Mouse (Mus musculus): Measurements from ENCODE around the gene Akap3. TPM values are rescaled to one million over a fixed set of nuclear protein-coding genes. Genes with fewer than 3 reads are reported as not detected.
A peak's percentile ranks its signal among the peaks of the same experiment; 100 is the strongest.

The Akap3 gene
- polyA plus RNA-seq, 2 experiments, result 0.05 TPM; not detected in 1

DNA sequence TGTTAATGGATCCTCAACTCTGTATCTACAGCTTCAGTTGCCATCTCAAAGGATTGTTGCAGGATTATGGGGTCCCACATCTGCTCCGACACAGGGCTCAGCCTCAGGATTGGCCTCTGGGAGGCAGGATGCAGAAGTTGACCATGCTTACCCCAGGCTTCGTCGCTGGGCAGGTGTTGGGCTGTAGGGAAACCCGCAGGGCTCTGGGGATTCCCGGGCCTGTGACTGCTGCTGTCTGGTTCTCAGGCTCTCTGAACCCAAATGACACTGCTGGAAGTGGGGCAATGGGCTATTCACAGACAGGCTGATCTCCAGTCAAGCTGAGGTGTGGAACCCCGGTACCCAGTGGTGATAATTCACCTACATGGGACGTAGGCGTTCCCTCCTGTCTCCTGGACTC, 36.6 kb upstream of the Akap3 start:
- no peak overlapping the region for H3K9ac ChIP-seq (ENCODE audit: low read depth, low read length, severe bottlenecking)
- peaks cover 25% of the 10 kb centered on the region for H3K36me3 ChIP-seq (ENCODE audit: control insufficient read depth, insufficient read depth, low read length)
- WGBS, result 79% methylated on average over 8 of the region's 8 CpGs
- no peak overlapping the region for H3K4me3 ChIP-seq (replicated peaks; ENCODE audit: low read length)
- H3K4me2 ChIP-seq (replicated peaks; ENCODE audit: low read depth, low read length, severe bottlenecking), result no peak overlapping the region
- no peak for DNase-seq (ENCODE audit: low spot score)
- no peaks in the 10 kb centered on the region for H3K27me3 ChIP-seq (ENCODE audit: control insufficient read depth, insufficient read depth, low read length)
- TF ChIP-seq POLR2A (IDR thresholded peaks at IDR 0.05; ENCODE audit: borderline replicate concordance, extremely low read depth, insufficient read depth, insufficient read length), result no peak
- no peak overlapping the region for H3K27ac ChIP-seq (replicated peaks; ENCODE audit: low read depth, low read length)
- no peaks in the 10 kb centered on the region for H3K9me3 ChIP-seq (ENCODE audit: control insufficient read depth, low read length)
- no peaks in the 10 kb centered on the region for H3K4me1 ChIP-seq (ENCODE audit: control insufficient read depth, insufficient read depth, low read length)
- ATAC-seq (ENCODE audit: low FRiP score, low read depth), result no peak

DNA sequence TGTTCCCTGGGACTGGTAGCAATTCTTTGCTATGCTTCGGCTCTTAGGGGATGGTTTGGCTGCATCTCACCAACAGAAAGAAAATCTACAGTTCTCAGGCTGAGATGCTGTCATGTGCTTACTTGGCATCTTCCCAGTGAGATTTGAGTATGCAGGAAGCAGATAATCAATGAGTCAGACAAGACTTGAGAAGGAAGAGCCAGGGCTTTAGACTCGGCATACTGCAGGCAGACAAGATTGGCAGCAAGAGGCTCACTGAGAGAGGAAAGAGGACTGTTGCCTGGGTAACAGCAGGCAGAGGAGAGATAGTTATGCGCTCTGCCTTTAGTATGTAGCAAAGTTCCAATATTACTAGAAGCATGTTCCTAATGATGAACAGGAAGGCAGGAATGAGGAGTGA, 29.8 kb upstream of the Akap3 start:
- Histone ChIP-seq H3K36me3 (ENCODE audit: control insufficient read depth, insufficient read depth, low read length) (peaks cover 90% of the 10 kb centered on the region), H3K4me3 (replicated peaks; ENCODE audit: low read length) (no peak overlapping the region), H3K27ac (replicated peaks; ENCODE audit: low read depth, low read length) (no peak overlapping the region), H3K4me1 (ENCODE audit: control insufficient read depth, insufficient read depth, low read length) (no peaks in the 10 kb centered on the region), H3K4me2 (replicated peaks; ENCODE audit: low read depth, low read length, severe bottlenecking) (no peak overlapping the region), H3K9ac (ENCODE audit: low read depth, low read length, severe bottlenecking) (no peak overlapping the region), H3K27me3 (ENCODE audit: control insufficient read depth, insufficient read depth, low read length) (no peaks in the 10 kb centered on the region), H3K9me3 (ENCODE audit: control insufficient read depth, low read length) (no peaks in the 10 kb centered on the region)
- DNase-seq (ENCODE audit: low spot score), result no peak
- no peak for TF ChIP-seq POLR2A (IDR thresholded peaks at IDR 0.05; ENCODE audit: borderline replicate concordance, extremely low read depth, insufficient read depth, insufficient read length)
- WGBS, result 85% methylated on average over 3 of the region's 3 CpGs
- ATAC-seq (ENCODE audit: low FRiP score, low read depth), result no peak

DNA sequence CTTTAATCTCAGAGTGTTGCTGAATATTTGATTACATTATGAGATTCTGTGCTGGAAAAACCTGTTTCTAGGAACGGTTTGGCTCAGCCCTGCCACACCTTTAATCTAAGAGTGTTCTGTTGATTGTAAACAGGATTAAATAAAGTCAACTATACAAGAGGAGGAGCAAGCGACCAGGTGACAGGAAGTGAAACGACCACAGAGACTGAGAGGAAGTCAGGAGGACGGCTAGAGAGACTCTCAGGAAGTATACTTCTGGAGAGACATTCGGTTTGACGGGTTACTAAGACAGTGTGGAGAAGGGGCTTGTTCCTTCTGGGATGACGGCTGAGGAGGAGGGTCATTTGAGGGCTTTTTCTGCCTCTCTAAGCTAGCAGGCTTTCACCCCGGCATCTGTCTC, 16.3 kb upstream of the Akap3 start:
- no peak for ATAC-seq (ENCODE audit: low FRiP score, low read depth)
- Histone ChIP-seq H3K36me3 (ENCODE audit: control insufficient read depth, insufficient read depth, low read length) (peaks cover 92% of the 10 kb centered on the region), H3K9me3 (ENCODE audit: control insufficient read depth, low read length) (no peaks in the 10 kb centered on the region), H3K4me1 (ENCODE audit: control insufficient read depth, insufficient read depth, low read length) (no peaks in the 10 kb centered on the region), H3K4me3 (replicated peaks; ENCODE audit: low read length) (no peak overlapping the region), H3K9ac (ENCODE audit: low read depth, low read length, severe bottlenecking) (no peak overlapping the region), H3K4me2 (replicated peaks; ENCODE audit: low read depth, low read length, severe bottlenecking) (no peak overlapping the region), H3K27me3 (ENCODE audit: control insufficient read depth, insufficient read depth, low read length) (no peaks in the 10 kb centered on the region), H3K27ac (replicated peaks; ENCODE audit: low read depth, low read length) (no peak overlapping the region)
- DNase-seq (ENCODE audit: low spot score), result no peak
- WGBS, result 83% methylated on average over 8 of the region's 8 CpGs
- no peak for TF ChIP-seq POLR2A (IDR thresholded peaks at IDR 0.05; ENCODE audit: borderline replicate concordance, extremely low read depth, insufficient read depth, insufficient read length)

DNA sequence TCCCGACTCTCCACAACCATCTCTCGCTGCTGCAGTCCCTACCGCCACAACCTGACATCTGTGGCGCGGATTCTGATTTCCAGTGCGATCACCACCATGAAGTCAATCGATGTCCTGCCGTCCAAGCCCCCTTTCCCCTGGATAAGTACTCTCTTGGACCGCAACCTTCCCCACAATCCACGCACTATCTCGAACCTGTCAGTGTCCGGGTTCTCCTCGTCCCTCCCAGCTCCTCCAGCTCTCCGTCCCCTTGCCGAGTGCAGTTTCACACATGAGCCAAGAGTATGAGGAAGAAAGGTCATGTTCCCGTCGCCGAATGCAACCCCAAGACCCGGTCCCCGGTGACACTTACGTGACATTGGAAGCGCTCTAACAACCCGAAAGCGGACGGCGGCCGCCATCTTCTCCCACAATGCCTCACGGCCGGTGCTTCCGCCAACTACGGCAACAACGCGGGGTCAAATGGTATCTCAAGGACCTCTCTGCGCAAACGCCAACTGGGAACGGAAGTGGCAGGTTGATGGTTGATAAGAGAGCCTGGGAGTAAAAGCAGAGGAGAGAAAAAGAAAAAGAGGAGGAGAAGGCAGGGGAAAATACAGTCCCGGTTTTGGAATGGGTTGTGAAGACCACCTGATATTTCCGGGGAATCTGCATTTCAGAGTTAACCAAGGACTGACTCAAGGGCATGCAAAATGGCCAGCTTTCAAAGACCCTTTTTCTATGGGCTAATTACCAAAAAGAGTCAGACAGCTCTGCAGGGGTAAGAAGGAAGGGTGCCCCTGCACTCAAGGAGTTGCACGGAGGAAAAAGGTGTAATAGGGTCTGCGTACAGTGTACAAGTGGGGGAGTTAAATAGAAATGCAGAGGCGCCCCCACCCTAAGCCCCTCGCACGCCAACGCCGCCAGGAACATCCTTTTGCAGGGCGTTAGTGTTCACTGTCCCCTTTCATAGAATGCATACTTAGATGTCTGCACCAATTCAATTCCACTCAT, 3.9 kb upstream of the Akap3 start, which contains the start of gene Ndufa9:
Gene Ndufa9, minus strand, starts transcription at position 425 of the 993 bp plus-strand sequence.
- ATAC-seq (ENCODE audit: low FRiP score, low read depth) (peak; percentile 92), DNase-seq (ENCODE audit: low spot score) (peak; percentile 91)
- 8% methylated on average over 46 of the region's 46 CpGs for WGBS
- peaks cover 8% of the 10 kb centered on the region; the same call in 1 of the 2 replicates for H3K36me3 ChIP-seq (ENCODE audit: control insufficient read depth, insufficient read depth, low read length)
- H3K4me3 ChIP-seq (replicated peaks; ENCODE audit: low read length), result peak within 1 kb of the TSS; percentile 85
- no peaks in the 10 kb centered on the region for H3K9me3 ChIP-seq (ENCODE audit: control insufficient read depth, low read length)
- H3K27me3 ChIP-seq (ENCODE audit: control insufficient read depth, insufficient read depth, low read length), result no peaks in the 10 kb centered on the region
- H3K27ac ChIP-seq (replicated peaks; ENCODE audit: low read depth, low read length), result no peak within 1 kb of the TSS
- H3K4me1 ChIP-seq (ENCODE audit: control insufficient read depth, insufficient read depth, low read length), result peaks cover 13% of the 10 kb centered on the region
- H3K9ac ChIP-seq (ENCODE audit: low read depth, low read length, severe bottlenecking), result peak within 1 kb of the TSS; percentile 85
- peak; percentile 57; the same call in 1 of the 2 replicates for TF ChIP-seq POLR2A (IDR thresholded peaks at IDR 0.05; ENCODE audit: borderline replicate concordance, extremely low read depth, insufficient read depth, insufficient read length)
- H3K4me2 ChIP-seq (replicated peaks; ENCODE audit: low read depth, low read length, severe bottlenecking), result peak within 1 kb of the TSS; percentile 79

DNA sequence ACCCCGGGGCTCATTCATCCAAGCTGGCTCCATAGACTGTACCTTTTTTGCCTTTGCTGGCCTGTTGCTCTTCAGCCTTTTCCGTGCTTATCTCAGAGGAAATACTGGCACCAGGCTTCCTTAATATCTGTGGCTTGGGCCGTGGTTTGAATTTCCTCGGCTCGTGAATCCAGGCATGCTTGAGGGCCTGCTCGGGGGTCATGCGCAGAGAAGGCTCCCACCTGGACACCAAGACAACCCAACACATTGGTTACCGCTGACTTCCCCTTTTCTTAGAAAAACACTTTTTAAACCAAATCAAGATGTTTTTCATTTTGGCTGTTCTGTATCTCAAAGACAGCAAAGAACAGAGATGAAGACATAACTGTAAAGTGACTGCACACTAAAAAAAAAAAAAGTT, 24.2 kb downstream of the Akap3 start:
- ATAC-seq (ENCODE audit: low FRiP score, low read depth) (no peak), DNase-seq (ENCODE audit: low spot score) (no peak)
- Histone ChIP-seq H3K4me2 (replicated peaks; ENCODE audit: low read depth, low read length, severe bottlenecking) (no peak overlapping the region), H3K4me3 (replicated peaks; ENCODE audit: low read length) (no peak overlapping the region), H3K4me1 (ENCODE audit: control insufficient read depth, insufficient read depth, low read length) (no peaks in the 10 kb centered on the region), H3K27me3 (ENCODE audit: control insufficient read depth, insufficient read depth, low read length) (no peaks in the 10 kb centered on the region), H3K9ac (ENCODE audit: low read depth, low read length, severe bottlenecking) (no peak overlapping the region), H3K36me3 (ENCODE audit: control insufficient read depth, insufficient read depth, low read length) (no peaks in the 10 kb centered on the region), H3K9me3 (ENCODE audit: control insufficient read depth, low read length) (no peaks in the 10 kb centered on the region), H3K27ac (replicated peaks; ENCODE audit: low read depth, low read length) (no peak overlapping the region)
- TF ChIP-seq POLR2A (IDR thresholded peaks at IDR 0.05; ENCODE audit: borderline replicate concordance, extremely low read depth, insufficient read depth, insufficient read length), result no peak
- WGBS, result 73% methylated on average over 8 of the region's 8 CpGs
